Mouse (Mus musculus) left cerebral cortex, adult 2 months (tissue): ENCODE results near the gene Eps8l3. TPM values are rescaled to one million over a fixed set of nuclear protein-coding genes. Genes with fewer than 3 reads are reported as not detected.
A peak's percentile ranks its signal among the peaks of the same experiment; 100 is the strongest.

ENCODE experiments used
- DNase-seq, 2 experiments: peaks; one replicate each; pipeline ENCODE4 v3.0.0; 2021 to 2022; ENCODE audit warnings: low spot score in 2 of 2, mixed read lengths in 1 of 2; ENCODE audit errors: extremely low spot score in 1 of 2
- H3K27ac ChIP-seq: fragments of 200-600 bp; 2 replicates; pipeline ENCODE4 v1.8.1; 2022
- H3K4me3 ChIP-seq: fragments of 200-600 bp; 2 replicates; pipeline ENCODE4 v1.8.1; 2022
- CTCF ChIP-seq: fragments of 200-600 bp; IDR thresholded peaks from 2 replicates; pipeline ENCODE4 v1.8.1; 2022; ENCODE audit warnings: antibody characterized with exemption, mild to moderate bottlenecking, moderate library complexity
- intact Hi-C: fragments of 180-260 bp; cut with DNase I; formaldehyde crosslinking; loops from one replicate; pipeline ENCODE4 v1.15.1; 2025
- total RNA-seq, 2 experiments: library from RNA; stranded (reverse); gene quantifications; 2 replicates each; pipeline ENCODE4 v1.2.3; 2021

Eps8l3 gene
- total RNA-seq, 2 experiments from 2014 or later = not detected

DNA sequence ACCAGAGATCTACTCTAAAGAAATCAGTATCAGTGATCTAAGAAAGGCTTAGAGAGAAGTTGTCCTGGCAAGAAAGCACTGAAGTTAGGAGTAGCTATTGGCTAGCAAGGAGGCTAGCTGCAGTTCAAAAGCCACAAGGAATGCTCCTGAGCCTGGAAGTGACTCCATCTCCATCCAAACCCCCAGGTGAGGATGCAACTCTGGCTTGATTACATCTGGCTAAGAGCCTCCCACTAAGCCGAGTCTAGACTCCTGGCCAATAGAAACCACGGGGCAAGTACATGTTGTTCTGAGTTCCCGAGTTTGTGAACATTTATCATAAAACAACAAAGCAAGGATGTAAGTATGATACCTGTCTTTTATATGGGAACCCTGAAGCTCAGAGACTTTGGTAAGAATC is 33.6 kb upstream of the Eps8l3 start:
- intact Hi-C loops = no loop called here
- TF ChIP-seq CTCF = no peak
- Histone ChIP-seq H3K4me3 (no peak overlapping the region), H3K27ac (no peak overlapping the region)
- no peak for DNase-seq

DNA sequence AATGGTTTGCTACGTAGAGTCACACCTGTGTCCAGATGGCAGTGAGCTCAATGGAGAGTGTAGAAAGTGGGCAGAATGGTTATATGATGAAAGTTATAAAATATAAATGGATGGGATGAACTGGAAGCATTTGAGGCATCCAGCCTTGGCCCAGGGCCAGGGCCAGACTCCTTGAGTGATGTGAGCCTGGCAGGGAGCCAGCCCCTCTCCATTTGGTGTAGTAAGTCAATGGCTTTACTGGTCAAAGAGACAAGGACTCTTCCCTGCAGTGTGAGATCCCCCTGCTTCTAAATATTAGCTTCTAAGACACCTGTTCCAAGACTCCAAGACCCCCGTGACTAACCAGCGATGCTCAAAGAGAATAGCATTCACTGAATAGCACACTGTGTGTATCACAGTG is 33.0 kb upstream of the Eps8l3 start:
- intact Hi-C loops = no loop called here
- no peak overlapping the region for H3K27ac ChIP-seq
- peak in 1 of 2 experiments; percentile 44 for DNase-seq
- no peak for TF ChIP-seq CTCF
- H3K4me3 ChIP-seq = no peak overlapping the region

DNA sequence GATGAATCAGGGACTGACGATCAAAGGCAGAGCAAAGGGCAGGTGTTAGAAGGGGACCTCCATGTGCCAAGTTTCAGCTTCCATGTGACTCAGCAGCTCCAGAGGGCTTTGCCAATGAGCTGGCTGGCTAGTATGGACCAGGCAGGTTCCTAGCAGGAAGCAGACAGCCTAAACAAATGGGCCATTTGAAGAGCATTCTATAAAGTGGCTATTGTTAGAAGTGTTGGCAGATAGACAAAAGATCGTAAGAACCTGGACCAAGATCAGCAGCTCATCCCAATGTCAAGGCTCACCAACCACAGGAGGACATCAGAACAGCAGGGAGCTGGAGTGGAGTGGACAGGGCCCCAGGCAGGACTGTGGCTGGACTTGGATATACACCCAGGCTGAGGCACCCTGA is 32.5 kb upstream of the Eps8l3 start:
- H3K27ac ChIP-seq = no peak overlapping the region
- intact Hi-C loops = no loop called here
- no peak for TF ChIP-seq CTCF

DNA sequence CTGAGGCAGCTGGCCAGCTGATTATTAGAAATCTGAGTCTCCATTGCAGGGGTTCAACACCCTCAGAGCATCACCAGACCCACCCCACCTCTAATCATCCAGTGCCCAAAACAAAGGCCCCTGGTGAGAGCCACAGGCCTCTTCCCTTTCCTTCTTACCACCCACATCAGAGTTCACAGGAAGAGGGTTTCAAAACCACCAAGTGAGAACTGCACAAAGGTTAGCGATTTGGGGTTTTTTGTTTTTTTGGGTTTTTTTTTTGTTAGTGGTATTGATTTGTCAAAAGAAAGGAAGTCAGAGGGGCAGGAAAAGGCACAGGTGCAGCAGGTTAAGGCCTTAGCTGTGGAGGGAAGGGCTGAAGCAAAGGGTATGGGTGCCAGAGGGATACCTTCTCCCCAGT is 30.9 kb upstream of the Eps8l3 start:
- intact Hi-C loops = no loop called here
- TF ChIP-seq CTCF = no peak
- no peak overlapping the region for H3K27ac ChIP-seq
- no peak overlapping the region for H3K4me3 ChIP-seq
- no peak for DNase-seq

More for the DNA sequence above, 32.5 kb upstream of the Eps8l3 start:
- no peak overlapping the region for H3K4me3 ChIP-seq
- DNase-seq = no peak

DNA sequence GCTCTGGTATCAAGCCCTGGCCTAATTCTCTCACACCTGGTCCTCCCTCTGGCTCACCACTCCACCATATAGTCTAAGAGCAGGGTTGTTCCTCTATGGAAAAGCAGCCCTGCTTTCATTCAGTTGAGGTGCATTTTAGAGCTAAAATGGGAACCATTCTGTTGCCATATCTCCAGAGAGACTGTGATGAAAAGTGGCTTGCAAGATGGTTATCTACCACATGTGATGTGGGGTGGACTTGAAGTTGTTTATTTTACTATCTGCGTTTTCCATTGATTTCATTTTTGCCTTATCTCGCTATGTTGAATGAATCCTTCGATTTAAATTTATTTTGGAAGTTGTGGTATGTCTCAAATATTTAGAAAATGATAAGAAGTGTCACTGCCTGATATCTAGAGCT is 30.2 kb upstream of the Eps8l3 start:
- DNase-seq = no peak
- intact Hi-C loops = no loop called here
- Histone ChIP-seq H3K4me3 (no peak overlapping the region), H3K27ac (no peak overlapping the region)
- no peak for TF ChIP-seq CTCF

DNA sequence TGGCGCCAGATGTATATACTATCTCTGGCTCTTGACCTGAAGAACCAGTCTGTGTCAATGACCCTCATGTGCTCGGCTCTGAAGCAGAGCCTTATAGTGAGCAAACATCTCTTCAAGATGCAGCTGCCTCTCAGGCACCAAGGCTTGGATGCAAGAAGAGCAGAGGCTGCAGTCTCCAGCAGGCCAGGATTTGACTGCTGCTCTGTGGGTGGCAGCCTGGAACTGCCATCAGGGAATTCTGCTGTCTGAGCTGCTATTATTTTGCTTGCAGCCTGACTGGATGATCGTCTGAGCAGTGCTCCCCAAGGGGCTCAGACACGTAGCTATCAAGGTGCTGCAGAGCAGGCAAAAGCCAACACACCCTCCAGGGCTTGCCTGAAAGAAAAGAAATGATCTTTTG is 28.9 kb upstream of the Eps8l3 start:
- no peak; the same call in 1 of the 2 replicates for TF ChIP-seq CTCF
- Histone ChIP-seq H3K27ac (peak overlapping the region; percentile 50), H3K4me3 (no peak overlapping the region)
- intact Hi-C loops = no loop called here
- no peak for DNase-seq

DNA sequence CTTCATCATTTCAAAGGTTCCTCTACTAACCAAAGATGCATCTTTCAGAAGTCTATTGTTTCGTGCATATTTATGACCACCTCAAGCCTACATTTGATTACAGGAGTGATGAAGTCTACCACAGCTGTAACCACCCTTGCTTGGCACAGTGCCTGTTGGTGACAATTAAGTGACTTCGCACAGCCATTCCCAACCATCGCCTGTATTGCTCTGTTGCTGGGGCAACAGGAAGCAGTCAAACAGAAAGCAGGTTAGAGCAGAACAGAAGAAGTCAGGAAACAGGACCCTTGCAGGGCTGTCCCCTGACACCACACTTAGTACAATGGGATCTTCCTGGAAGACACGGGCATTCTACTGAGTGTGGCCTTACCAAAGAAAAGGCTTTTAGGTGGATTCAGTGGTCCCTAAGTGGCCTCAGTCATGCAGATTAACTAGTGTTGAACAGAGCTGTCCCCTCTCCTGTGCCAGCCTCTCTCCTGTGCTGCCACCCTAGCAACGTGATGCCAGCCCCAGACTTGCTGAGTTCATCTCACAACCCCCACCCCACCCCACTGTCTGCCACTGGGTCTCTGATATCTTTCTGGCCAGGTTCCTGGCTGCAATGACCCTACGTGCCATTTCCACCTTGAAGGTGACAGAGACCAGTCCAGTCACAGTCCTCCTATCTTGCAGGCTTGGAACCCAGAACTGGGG is 27.9 kb upstream of the Eps8l3 start:
- TF ChIP-seq CTCF = no peak
- no peak for DNase-seq
- no peak overlapping the region for H3K27ac ChIP-seq
- no peak overlapping the region for H3K4me3 ChIP-seq
- intact Hi-C loops = no loop called here

DNA sequence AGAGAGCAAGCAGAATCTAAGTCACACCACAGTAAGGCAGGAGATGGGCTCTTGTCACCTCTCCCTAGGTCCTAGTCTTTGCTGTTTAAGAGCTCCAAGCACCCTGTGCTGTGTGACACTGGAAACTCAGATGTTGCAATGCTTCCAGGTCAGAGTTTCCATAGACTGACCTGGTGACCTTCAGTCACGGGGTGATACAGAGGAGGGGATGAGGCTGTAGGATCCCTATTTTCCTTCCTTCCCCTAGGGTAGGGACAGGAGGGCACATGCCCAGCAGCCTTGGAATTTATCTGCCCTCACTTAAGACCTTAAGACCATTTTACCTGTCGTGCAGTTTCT is 27.4 kb upstream of the Eps8l3 start:
- intact Hi-C loops = no loop called here
- Histone ChIP-seq H3K27ac (no peak overlapping the region), H3K4me3 (no peak overlapping the region)
- TF ChIP-seq CTCF = no peak
- no peak for DNase-seq

DNA sequence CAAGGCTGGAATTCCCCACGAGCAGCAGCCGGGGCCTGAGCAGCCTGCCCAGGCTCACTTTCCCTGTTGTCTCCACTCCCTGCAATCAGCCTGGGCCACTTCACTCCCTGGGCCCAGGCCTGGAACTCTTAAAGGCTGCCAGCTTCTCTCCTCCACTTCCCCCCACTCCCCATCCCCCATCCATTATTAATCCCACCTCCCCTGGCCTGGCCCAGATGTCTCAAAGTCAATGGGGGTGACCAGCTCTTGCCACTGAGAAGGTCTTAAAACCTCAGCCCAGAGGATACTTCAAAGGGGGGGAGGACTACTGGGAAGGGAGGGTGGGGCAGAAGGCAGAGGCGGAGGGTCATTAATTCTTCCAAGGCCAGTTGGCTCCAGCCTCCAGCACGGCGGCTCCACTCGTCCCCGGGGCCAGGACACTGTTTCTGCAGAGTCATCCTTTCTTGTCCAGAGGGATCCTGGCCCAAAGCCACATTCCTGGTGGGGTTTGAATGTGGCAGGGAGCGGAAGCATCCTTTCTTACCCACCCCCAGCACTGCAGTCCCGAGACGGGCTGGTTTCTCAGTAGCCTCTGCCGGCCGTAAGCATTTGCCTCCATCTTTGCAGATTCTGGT is 26.5 kb upstream of the Eps8l3 start:
- TF ChIP-seq CTCF = no peak
- Histone ChIP-seq H3K27ac (no peak overlapping the region), H3K4me3 (no peak overlapping the region)
- DNase-seq = no peak
- intact Hi-C loops = no loop called here

DNA sequence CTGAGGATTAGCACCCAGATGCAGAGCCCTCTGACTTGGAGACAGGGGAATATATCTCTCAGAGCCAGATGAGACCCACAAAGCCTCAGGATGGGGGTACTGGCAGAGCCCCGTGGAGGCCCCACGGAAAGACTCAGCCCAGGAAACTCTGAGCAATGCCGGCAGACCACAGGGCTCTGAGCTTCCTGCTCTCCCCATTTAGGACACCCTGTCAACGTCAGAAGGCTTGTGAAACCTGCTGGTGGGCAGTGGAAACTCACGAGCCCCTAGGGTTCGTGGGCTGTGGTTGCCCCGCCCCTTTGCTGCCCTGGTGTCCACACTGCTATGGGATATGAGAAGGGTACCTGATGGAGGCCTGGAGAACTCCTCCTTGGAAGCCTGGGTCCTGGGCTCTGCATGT is 24.2 kb upstream of the Eps8l3 start:
- TF ChIP-seq CTCF = no peak
- no peak overlapping the region for H3K4me3 ChIP-seq
- no peak for DNase-seq
- H3K27ac ChIP-seq = 0 out of 2 replicates have a peak overlapping the region, but pooled peaks have one; percentile 13
- intact Hi-C loops = no loop called here

DNA sequence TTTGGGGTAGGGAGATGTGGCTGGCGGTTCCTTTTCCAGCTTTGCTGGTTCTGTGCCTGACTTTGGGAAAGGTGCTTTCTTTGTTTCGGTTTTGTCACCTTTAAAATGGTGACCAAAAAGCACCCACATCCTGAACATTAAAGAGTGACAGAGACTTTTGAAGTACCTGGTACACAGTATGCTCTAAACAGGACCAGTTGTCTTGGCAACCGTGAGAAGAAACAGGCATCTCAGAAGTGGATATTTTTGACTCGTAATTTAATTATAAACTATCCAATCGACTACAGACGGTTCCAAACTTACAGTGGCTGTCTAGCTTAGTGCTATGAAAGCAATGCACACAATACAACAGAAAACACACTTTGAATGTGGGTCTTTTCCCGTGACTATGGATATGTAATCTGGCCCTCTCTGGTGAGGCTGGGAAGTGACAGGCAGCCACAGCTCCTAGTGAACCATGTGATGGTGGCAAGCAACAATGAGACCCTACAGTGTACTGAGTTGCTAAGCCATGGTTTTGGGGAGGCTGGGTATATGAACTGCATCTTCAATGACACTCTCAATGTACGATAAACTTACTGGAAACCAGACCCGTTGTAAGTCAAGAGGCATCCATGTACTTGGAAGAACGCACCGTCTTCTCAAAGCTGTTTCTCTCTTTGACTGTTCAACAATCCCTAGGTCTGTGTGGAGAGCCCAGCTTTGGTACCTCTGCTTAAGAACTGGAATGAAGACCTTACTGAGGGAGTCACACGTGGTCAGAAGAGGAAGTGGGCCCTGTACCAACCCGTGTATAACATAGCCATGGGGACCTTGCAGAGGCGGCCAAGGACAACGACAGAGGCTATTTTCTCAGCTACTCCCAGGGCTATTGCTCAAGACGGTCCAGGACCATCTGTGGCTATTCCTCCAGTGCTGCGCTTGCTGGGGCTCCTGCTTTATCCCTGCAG is 23.5 kb upstream of the Eps8l3 start:
- H3K27ac ChIP-seq = 0 out of 2 replicates have a peak overlapping the region, but pooled peaks have one; percentile 13
- H3K4me3 ChIP-seq = no peak overlapping the region
- no peak for DNase-seq
- intact Hi-C loops = no loop called here
- TF ChIP-seq CTCF = peak; percentile 24

DNA sequence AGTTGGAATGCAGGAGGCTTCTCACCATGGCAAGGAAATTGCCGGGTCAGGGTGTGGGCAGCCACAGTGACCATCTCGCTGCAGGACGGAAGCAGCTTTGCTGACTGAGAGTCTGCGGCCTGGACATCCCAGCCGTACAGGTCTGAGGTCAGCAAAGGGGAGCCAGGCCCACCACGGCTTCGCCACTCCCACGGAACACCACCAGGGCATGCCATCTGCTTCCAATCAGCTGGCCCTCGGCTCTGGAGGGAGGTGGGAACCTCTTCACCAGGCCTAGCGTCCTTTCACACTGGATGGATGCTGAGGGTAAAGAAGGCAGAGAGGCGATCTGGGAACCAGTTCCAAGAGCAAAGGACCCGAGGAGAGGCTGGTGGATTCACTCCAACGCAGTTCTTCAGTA is 21.7 kb upstream of the Eps8l3 start:
- no peak for DNase-seq
- intact Hi-C loops = no loop called here
- no peak for TF ChIP-seq CTCF
- Histone ChIP-seq H3K27ac (no peak overlapping the region), H3K4me3 (no peak overlapping the region)
